Mouse (Mus musculus) lung, embryonic 16.5 days (tissue): ENCODE data around the gene 3830417A13Rik. TPM values are rescaled to one million over a fixed set of nuclear protein-coding genes. Genes with fewer than 3 reads are reported as not detected.

ENCODE experiments used
- ATAC-seq: fragments of 200-750 bp; cut with Nextera tagmentation; 2 replicates; pipeline ENCODE4 v1.8.0; 2017; ENCODE audit warnings: low read depth, mild to moderate bottlenecking, moderate library complexity
- H3K27ac ChIP-seq: fragments of 300-500 bp; sonication (generic); 2 replicates; pipeline ENCODE4 v1.5.1; 2014; ENCODE audit warnings: mild to moderate bottlenecking, control low read depth, low read length
- H3K27me3 ChIP-seq: fragments of 300-500 bp; sonication (generic); 2 replicates; pipeline ENCODE4 v1.6.1; 2014; ENCODE audit warnings: low read depth, low read length, mixed read lengths; ENCODE audit not compliant: control insufficient read depth, insufficient read depth
- H3K36me3 ChIP-seq: fragments of 300-500 bp; sonication (generic); 2 replicates; pipeline ENCODE4 v1.6.1; 2014; ENCODE audit warnings: low read length; ENCODE audit not compliant: control insufficient read depth, insufficient read depth
- H3K4me1 ChIP-seq: fragments of 300-500 bp; sonication (generic); replicated peaks from 2 replicates; pipeline ENCODE4 v1.6.1; 2014; ENCODE audit warnings: low read length, mixed read lengths; ENCODE audit not compliant: control insufficient read depth, insufficient read depth
- H3K4me2 ChIP-seq: fragments of 300-500 bp; sonication (generic); 2 replicates; pipeline ENCODE4 v1.6.1; 2014; ENCODE audit warnings: low read depth, low read length, control low read depth
- H3K4me3 ChIP-seq: fragments of 300-500 bp; sonication (generic); 2 replicates; pipeline ENCODE4 v1.5.1; 2014; ENCODE audit warnings: mild to moderate bottlenecking, low read length, control low read depth
- H3K9ac ChIP-seq: fragments of 300-500 bp; sonication (generic); 2 replicates; pipeline ENCODE4 v1.6.1; 2014; ENCODE audit warnings: low read length, control low read depth
- H3K9me3 ChIP-seq: fragments of 300-500 bp; sonication (generic); 2 replicates; pipeline ENCODE4 v1.6.1; 2016; ENCODE audit warnings: low read length; ENCODE audit not compliant: control insufficient read depth
- whole genome bisulfite sequencing: fragments of 180-500 bp; shearing (Covaris S2); extraction: QIAGEN DNeasy Blood & Tissue Kit; methylation state at CpG from one replicate; pipeline ENCODE4 v1.1.7; 2014; 5-methylcytosine and 5-hydroxymethylcytosine counted together
- polyA plus RNA-seq: library from polyadenylated mRNA; unstranded; fragments of >200 nt; fragmentation: Nextera tagmentation; extraction: Ambion mirVana; gene quantifications from 2 replicates; pipeline ENCODE4 v1.2.1, GENCODE M21; 2015

Gene 3830417A13Rik
- polyA plus RNA-seq = not detected in 2 replicates

- H3K36me3 ChIP-seq = no peaks in the 10 kb centered on the region
- no peaks in the 10 kb centered on the region for H3K4me1 ChIP-seq
- H3K27ac ChIP-seq = no peak within 1 kb of the TSS
- no peak for ATAC-seq
- H3K4me2 ChIP-seq = no peak within 1 kb of the TSS
- 88% methylated on average over 11 of the region's 11 CpGs for WGBS
- H3K4me3 ChIP-seq = no peak within 1 kb of the TSS
- 0 out of 2 replicates have a peak, but pooled peaks cover 2% of the 10 kb centered on the region for H3K9me3 ChIP-seq
- no peaks in the 10 kb centered on the region for H3K27me3 ChIP-seq
- H3K9ac ChIP-seq = no peak within 1 kb of the TSS
Measured at GRCm38 (mm10) chrX:64173248-64173647, at the start of gene 3830417A13Rik. Gene 3830417A13Rik (plus strand): TSS chrX:64173548.

- ATAC-seq = no peak
- H3K4me2 ChIP-seq = no peak within 1 kb of the TSS
- no peak within 1 kb of the TSS for H3K27ac ChIP-seq
- H3K36me3 ChIP-seq = no peaks in the 10 kb centered on the region
- no peak within 1 kb of the TSS for H3K9ac ChIP-seq
- no peaks in the 10 kb centered on the region for H3K27me3 ChIP-seq
- 51% methylated on average over 2 of the region's 2 CpGs for WGBS
- H3K4me1 ChIP-seq = no peaks in the 10 kb centered on the region
- no peak within 1 kb of the TSS for H3K4me3 ChIP-seq
- H3K9me3 ChIP-seq = no peaks in the 10 kb centered on the region
Measured at GRCm38 (mm10) chrX:64152098-64152497, 21.2 kb upstream of the 3830417A13Rik start, which contains the start of gene Gm6760. Gene Gm6760 (minus strand): TSS chrX:64152198.

- ATAC-seq = no peak
- no peak overlapping the region for H3K27ac ChIP-seq
- no peak overlapping the region for H3K9ac ChIP-seq
- no peak overlapping the region for H3K4me3 ChIP-seq
- no peaks in the 10 kb centered on the region for H3K9me3 ChIP-seq
- no peak overlapping the region for H3K4me2 ChIP-seq
- H3K36me3 ChIP-seq = no peaks in the 10 kb centered on the region
- H3K27me3 ChIP-seq = no peaks in the 10 kb centered on the region
- H3K4me1 ChIP-seq = no peaks in the 10 kb centered on the region
Measured at GRCm38 (mm10) chrX:64181246-64181645, 7.9 kb downstream of the 3830417A13Rik start.

Other genes starting within 250 kb of the 3830417A13Rik start
- gene Gm6760, start 21.4 kb upstream of the 3830417A13Rik start, polyA plus RNA-seq = not detected in 2 replicates
- 0.68 and 1.3 TPM in 2 replicates for gene Slitrk4, start 103.4 kb downstream of the 3830417A13Rik start, polyA plus RNA-seq